Mouse (Mus musculus) intestine, postnatal 0 days (tissue): ENCODE measurements around the gene Mogs. TPM values are rescaled to one million over a fixed set of nuclear protein-coding genes. Genes with fewer than 3 reads are reported as not detected.

Source experiments
- ATAC-seq: fragments of 200-750 bp; cut with Nextera tagmentation; 2 replicates; pipeline ENCODE4 v1.8.0; 2017; ENCODE audit warnings: mild to moderate bottlenecking, moderate TSS enrichment, moderate library complexity
- H3K27ac ChIP-seq: fragments of 300-500 bp; sonication (generic); 2 replicates; pipeline ENCODE4 v1.5.1; 2014; ENCODE audit warnings: mild to moderate bottlenecking, low read depth, low read length, moderate library complexity
- H3K27me3 ChIP-seq: fragments of 300-500 bp; sonication (generic); replicated peaks from 2 replicates; pipeline ENCODE4 v1.6.1; 2014; ENCODE audit warnings: low read length, mixed read lengths; ENCODE audit not compliant: control insufficient read depth, insufficient read depth
- H3K36me3 ChIP-seq: fragments of 300-500 bp; sonication (generic); 2 replicates; pipeline ENCODE4 v1.6.1; 2014; ENCODE audit warnings: mild to moderate bottlenecking, moderate library complexity; ENCODE audit not compliant: control insufficient read depth, insufficient read depth
- H3K4me1 ChIP-seq: fragments of 300-500 bp; sonication (generic); replicated peaks from 2 replicates; pipeline ENCODE4 v1.6.1; 2014; ENCODE audit warnings: antibody characterized with exemption, low read length, mixed read lengths; ENCODE audit not compliant: control insufficient read depth, insufficient read depth
- H3K4me2 ChIP-seq: fragments of 300-500 bp; sonication (generic); replicated peaks from 2 replicates; pipeline ENCODE4 v1.6.1; 2014; ENCODE audit warnings: low read depth, mild to moderate bottlenecking, moderate library complexity
- H3K4me3 ChIP-seq: fragments of 300-500 bp; sonication (generic); 2 replicates; pipeline ENCODE4 v1.5.1; 2014; ENCODE audit warnings: low read depth, low read length
- H3K9ac ChIP-seq: fragments of 300-500 bp; sonication (generic); 2 replicates; pipeline ENCODE4 v1.6.1; 2014; ENCODE audit warnings: mild to moderate bottlenecking, low read depth, low read length
- H3K9me3 ChIP-seq: fragments of 300-500 bp; sonication (generic); 2 replicates; pipeline ENCODE4 v1.6.1; 2016; ENCODE audit warnings: mixed run types; ENCODE audit not compliant: control insufficient read depth
- CTCF ChIP-seq: sonication (generic); IDR thresholded peaks from 2 replicates; pipeline ENCODE4 v1.5.1; 2016; ENCODE audit warnings: low read depth, mild to moderate bottlenecking, control low read depth, antibody characterized with exemption, moderate library complexity
- WGBS: fragments of 180-500 bp; shearing (Covaris S2); extraction: QIAGEN DNeasy Blood & Tissue Kit; methylation state at CpG from one replicate; pipeline ENCODE4 v1.1.7; 2014; 5-methylcytosine and 5-hydroxymethylcytosine counted together
- polyA plus RNA-seq: library from polyadenylated mRNA; unstranded; fragments of >200 nt; fragmentation: Nextera tagmentation; extraction: Ambion mirVana; gene quantifications from 2 replicates; pipeline ENCODE4 v1.2.1, GENCODE M21; 2015

Mogs gene
- polyA plus RNA-seq, 1 experiment from 2014 or later: 20.9 TPM

GRCm38 (mm10) chr6:83140044-83140443 lies 24.7 kb downstream of the Mogs start:
- H3K27me3 ChIP-seq: no peaks in the 10 kb centered on the region
- no peaks in the 10 kb centered on the region for H3K36me3 ChIP-seq
- no peak overlapping the region for H3K4me2 ChIP-seq
- H3K9ac ChIP-seq: no peak overlapping the region
- H3K9me3 ChIP-seq: no peaks in the 10 kb centered on the region
- ATAC-seq: no peak
- no peak overlapping the region for H3K27ac ChIP-seq
- peaks cover 10% of the 10 kb centered on the region for H3K4me1 ChIP-seq
- WGBS: 89% methylated on average over 8 of the region's 8 CpGs
- no peak for TF ChIP-seq CTCF
- no peak overlapping the region for H3K4me3 ChIP-seq

- H3K36me3 ChIP-seq: peaks cover 3% of the 10 kb centered on the region; the same call in 1 of the 2 replicates
- no peaks in the 10 kb centered on the region for H3K9me3 ChIP-seq
- 0 out of 2 replicates have a peak overlapping the region, but pooled peaks have one; percentile 34 for H3K9ac ChIP-seq
- peak overlapping the region; percentile 52; the same call in 1 of the 2 replicates for H3K4me2 ChIP-seq
- no peak overlapping the region for H3K27ac ChIP-seq
- no peaks in the 10 kb centered on the region for H3K27me3 ChIP-seq
- WGBS: 48% methylated on average over 4 of the region's 4 CpGs
- H3K4me3 ChIP-seq: no peak overlapping the region
- no peak for ATAC-seq
- H3K4me1 ChIP-seq: peaks cover 6% of the 10 kb centered on the region; the same call in 1 of the 2 replicates
- no peak for TF ChIP-seq CTCF
These were observed 26.3 kb downstream of the Mogs start for GRCm38 (mm10) chr6:83141636-83142035.

- Histone ChIP-seq H3K9ac (peak overlapping the region; percentile 34; the same call in 1 of the 2 replicates), H3K36me3 (peaks cover 8% of the 10 kb centered on the region; the same call in 1 of the 2 replicates), H3K9me3 (no peaks in the 10 kb centered on the region), H3K27me3 (no peaks in the 10 kb centered on the region), H3K4me2 (peak overlapping the region; percentile 52), H3K4me3 (peak overlapping the region; percentile 17; the same call in 1 of the 2 replicates), H3K4me1 (peaks cover 6% of the 10 kb centered on the region; the same call in 1 of the 2 replicates), H3K27ac (no peak overlapping the region)
- ATAC-seq: no peak
- WGBS: 17% methylated on average over 40 of the region's 41 CpGs
- no peak for TF ChIP-seq CTCF
These were observed 27.0 kb downstream of the Mogs start for GRCm38 (mm10) chr6:83142211-83142731.

- H3K27ac ChIP-seq: no peak overlapping the region
These were observed 27.6 kb downstream of the Mogs start for GRCm38 (mm10) chr6:83142886-83143285.

GRCm38 (mm10) chr6:83145209-83145608 lies 29.9 kb downstream of the Mogs start:
- no peak for TF ChIP-seq CTCF
- Histone ChIP-seq H3K27ac (no peak overlapping the region), H3K9ac (no peak overlapping the region), H3K4me1 (peaks cover 6% of the 10 kb centered on the region; the same call in 1 of the 2 replicates), H3K9me3 (no peaks in the 10 kb centered on the region), H3K27me3 (no peaks in the 10 kb centered on the region), H3K4me2 (no peak overlapping the region), H3K4me3 (no peak overlapping the region), H3K36me3 (peaks cover 36% of the 10 kb centered on the region)
- WGBS: 48% methylated on average over 2 of the region's 2 CpGs
- no peak for ATAC-seq

More at GRCm38 (mm10) chr6:83142886-83143285, 27.6 kb downstream of the Mogs start:
- Histone ChIP-seq H3K4me1 (peaks cover 6% of the 10 kb centered on the region; the same call in 1 of the 2 replicates), H3K36me3 (peaks cover 15% of the 10 kb centered on the region; the same call in 1 of the 2 replicates), H3K9me3 (no peaks in the 10 kb centered on the region), H3K4me3 (no peak overlapping the region), H3K27me3 (no peaks in the 10 kb centered on the region), H3K4me2 (no peak overlapping the region), H3K9ac (no peak overlapping the region)
- no peak for TF ChIP-seq CTCF
- ATAC-seq: no peak
- 68% methylated on average over 11 of the region's 11 CpGs for WGBS

- no peak overlapping the region for H3K9ac ChIP-seq
- ATAC-seq: no peak
- no peak overlapping the region for H3K4me3 ChIP-seq
- no peak for TF ChIP-seq CTCF
- H3K27ac ChIP-seq: no peak overlapping the region
- H3K9me3 ChIP-seq: no peaks in the 10 kb centered on the region
- no peak overlapping the region for H3K4me2 ChIP-seq
- H3K36me3 ChIP-seq: peaks cover 42% of the 10 kb centered on the region
- H3K27me3 ChIP-seq: no peaks in the 10 kb centered on the region
- H3K4me1 ChIP-seq: peaks cover 6% of the 10 kb centered on the region; the same call in 1 of the 2 replicates
- 79% methylated on average over 9 of the region's 9 CpGs for WGBS
These were observed 30.5 kb downstream of the Mogs start for GRCm38 (mm10) chr6:83145805-83146204.
